Mouse (Mus musculus) G1E (cell line): ENCODE measurements around the gene Slc35b2. TPM values are rescaled to one million over a fixed set of nuclear protein-coding genes. Genes with fewer than 3 reads are reported as not detected.

ENCODE experiments used
- ATAC-seq: 2 replicates; pipeline ENCODE4 v1.8.0; 2016; ENCODE audit warnings: mild to moderate bottlenecking; ENCODE audit not compliant: insufficient number of reproducible peaks, poor library complexity, low FRiP score, severe bottlenecking; ENCODE audit errors: extremely low read depth
- DNase-seq: peaks from one replicate; pipeline ENCODE4 v3.0.0; 2012; ENCODE audit warnings: low spot score
- H3K27me3 ChIP-seq: 2 replicates; pipeline ENCODE4 v1.6.1; 2012; ENCODE audit warnings: mild to moderate bottlenecking, low read length, inconsistent platforms; ENCODE audit not compliant: insufficient read depth
- H3K36me3 ChIP-seq: replicated peaks from 2 replicates; pipeline ENCODE3; 2012; ENCODE audit warnings: mild to moderate bottlenecking, inconsistent platforms
- H3K4me1 ChIP-seq: 2 replicates; pipeline ENCODE4 v1.6.1; 2012; ENCODE audit warnings: low read depth, low read length, inconsistent platforms, mixed read lengths; ENCODE audit not compliant: insufficient read depth
- H3K4me3 ChIP-seq: 2 replicates; pipeline ENCODE4 v1.5.1; 2012; ENCODE audit warnings: low read depth, mild to moderate bottlenecking, inconsistent platforms, low read length, moderate library complexity, mixed read lengths
- H3K9me3 ChIP-seq: replicated peaks from 2 replicates; pipeline ENCODE4 v1.6.1; 2012; ENCODE audit warnings: inconsistent platforms
- CTCF ChIP-seq: IDR thresholded peaks from 2 replicates; pipeline ENCODE4 v1.5.1; 2012; ENCODE audit warnings: low read depth, low read length, inconsistent platforms, mixed read lengths
- GATA1 ChIP-seq: IDR thresholded peaks from 2 replicates; pipeline ENCODE4 v1.6.1; 2012; ENCODE audit warnings: borderline replicate concordance, low read length, inconsistent platforms, mixed read lengths
- GATA2 ChIP-seq: IDR thresholded peaks from 2 replicates; pipeline ENCODE4 v1.6.1; 2012; ENCODE audit warnings: low read depth, low read length, inconsistent platforms, borderline replicate concordance
- POLR2AphosphoS5 ChIP-seq: IDR thresholded peaks from 2 replicates; pipeline ENCODE4 v1.6.1; 2012; ENCODE audit warnings: low read depth, low read length, inconsistent platforms; ENCODE audit not compliant: insufficient replicate concordance
- TAL1 ChIP-seq: conservative IDR thresholded peaks from 2 replicates; pipeline ENCODE4 v1.6.1; 2012; ENCODE audit warnings: low read depth, low read length, inconsistent platforms, mixed read lengths
- polyA plus RNA-seq: library from polyadenylated mRNA; stranded (reverse); fragments of >175 nt; gene quantifications from 2 replicates; pipeline ENCODE4 v1.2.3, GENCODE M21; 2012
- total RNA-seq, 2 experiments: library from RNA; stranded (forward) in 1 of 2; stranded (reverse) in 1 of 2; fragments of 200-1000 nt in 1 of 2; fragments of >200 nt in 1 of 2; fragmentation: Nextera tagmentation in 1 of 2; gene quantifications; 2 replicates each; pipeline ENCODE4 v1.2.3; 2014 to 2017

Gene Slc35b2
- total and polyA plus RNA-seq, 3 experiments = 24.9 to 77.1 (median 46.5) TPM

DNA sequence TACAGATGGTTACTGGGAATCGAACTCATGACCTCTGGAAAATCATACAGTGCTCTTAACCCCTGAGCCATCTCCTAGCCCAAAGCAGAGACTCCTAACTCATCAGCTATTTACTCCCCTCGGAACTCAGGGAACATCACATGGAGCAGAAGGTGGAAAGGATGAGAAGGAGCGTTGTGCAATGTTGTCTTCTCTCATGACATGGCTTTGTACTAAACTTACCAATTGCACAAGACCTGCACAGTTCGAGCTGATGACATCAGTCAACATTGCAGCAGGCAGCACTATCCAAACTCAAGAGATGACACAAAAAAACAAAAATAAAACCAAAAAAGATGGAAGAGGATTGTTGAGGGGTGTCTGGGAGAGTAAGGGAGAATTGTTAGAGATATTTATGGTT lies 44.7 kb downstream of the Slc35b2 start:
- no peak for TF ChIP-seq GATA2
- no peak for TF ChIP-seq TAL1
- no peak for TF ChIP-seq CTCF
- no peak for TF ChIP-seq POLR2AphosphoS5
- TF ChIP-seq GATA1 = no peak
- H3K4me3 ChIP-seq = no peak overlapping the region
- ATAC-seq = no peak

DNA sequence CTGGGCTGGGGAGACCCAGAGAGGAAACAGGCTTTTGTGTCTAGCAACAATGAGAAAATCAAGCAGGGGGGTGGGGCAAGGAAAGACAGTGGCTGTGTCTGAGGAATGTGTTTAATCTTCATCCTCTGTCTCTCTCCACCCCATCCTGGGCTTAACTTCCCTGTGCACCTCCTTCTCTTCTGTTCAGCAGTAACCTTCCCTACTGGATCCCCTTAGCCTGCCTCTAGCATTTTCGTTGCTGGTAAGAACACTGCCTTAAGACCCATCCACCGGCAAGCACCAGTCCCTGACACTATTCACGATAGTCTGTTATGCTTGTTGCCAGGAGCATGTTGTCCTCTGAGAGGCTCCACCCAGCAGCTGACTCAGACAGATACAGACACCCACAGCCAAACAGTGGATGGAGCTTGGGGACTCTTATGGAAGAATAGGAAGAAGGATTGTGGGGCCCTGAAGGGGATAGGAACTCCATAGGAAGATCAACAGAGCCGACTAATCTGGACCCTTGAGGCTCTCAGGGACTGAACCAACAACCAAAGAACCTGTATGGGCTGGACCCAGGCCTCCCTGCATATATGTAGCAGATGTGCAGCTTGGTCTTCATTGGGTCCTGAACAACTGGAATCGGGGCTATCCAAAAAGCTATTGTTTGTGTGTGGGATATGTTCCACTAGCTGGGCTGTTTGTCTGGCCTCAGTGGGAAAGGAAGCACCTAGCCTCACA lies 46.6 kb downstream of the Slc35b2 start:
- no peak for ATAC-seq
- Histone ChIP-seq H3K4me1 (peaks cover 17% of the 10 kb centered on the region), H3K27me3 (peaks cover 5% of the 10 kb centered on the region; the same call in 1 of the 2 replicates), H3K36me3 (no peaks in the 10 kb centered on the region), H3K9me3 (no peaks in the 10 kb centered on the region; the same call in 1 of the 2 replicates), H3K4me3 (no peak overlapping the region)
- TF ChIP-seq GATA1 = no peak
- no peak for TF ChIP-seq TAL1
- no peak for TF ChIP-seq POLR2AphosphoS5
- TF ChIP-seq CTCF = no peak
- TF ChIP-seq GATA2 = no peak
- DNase-seq = no peak

More for the DNA sequence above, 44.7 kb downstream of the Slc35b2 start:
- Histone ChIP-seq H3K36me3 (no peaks in the 10 kb centered on the region), H3K9me3 (no peaks in the 10 kb centered on the region; the same call in 1 of the 2 replicates), H3K27me3 (peaks cover 9% of the 10 kb centered on the region; the same call in 1 of the 2 replicates), H3K4me1 (peaks cover 19% of the 10 kb centered on the region)
- DNase-seq = no peak

DNA sequence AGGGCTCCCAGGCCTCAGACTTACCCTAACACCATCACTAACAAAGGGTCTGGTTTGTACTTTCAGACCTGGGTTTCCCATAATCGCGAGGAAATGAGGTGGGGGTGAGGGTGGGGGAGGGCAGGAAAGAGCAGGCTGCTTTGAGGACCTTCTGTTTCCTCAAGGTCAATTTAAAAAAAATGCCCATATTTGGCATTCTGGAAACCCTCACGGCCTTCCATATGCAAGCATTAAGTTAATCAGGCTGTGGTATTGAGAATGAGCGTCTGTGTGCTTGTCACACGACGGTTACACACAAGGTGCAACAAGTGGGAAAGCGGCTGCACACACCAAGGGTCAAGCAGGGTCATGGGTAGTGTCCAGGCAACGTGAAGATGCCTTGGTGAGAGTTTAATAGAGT lies 48.3 kb downstream of the Slc35b2 start:
- TF ChIP-seq CTCF = no peak
- no peak for TF ChIP-seq GATA1
- TF ChIP-seq GATA2 = no peak
- no peak overlapping the region for H3K4me3 ChIP-seq
- no peaks in the 10 kb centered on the region; the same call in 1 of the 2 replicates for H3K9me3 ChIP-seq
- no peak for DNase-seq
- 0 out of 2 replicates have a peak, but pooled peaks cover 2% of the 10 kb centered on the region for H3K27me3 ChIP-seq
- H3K4me1 ChIP-seq = peaks cover 19% of the 10 kb centered on the region
- H3K36me3 ChIP-seq = no peaks in the 10 kb centered on the region
- no peak for ATAC-seq

DNA sequence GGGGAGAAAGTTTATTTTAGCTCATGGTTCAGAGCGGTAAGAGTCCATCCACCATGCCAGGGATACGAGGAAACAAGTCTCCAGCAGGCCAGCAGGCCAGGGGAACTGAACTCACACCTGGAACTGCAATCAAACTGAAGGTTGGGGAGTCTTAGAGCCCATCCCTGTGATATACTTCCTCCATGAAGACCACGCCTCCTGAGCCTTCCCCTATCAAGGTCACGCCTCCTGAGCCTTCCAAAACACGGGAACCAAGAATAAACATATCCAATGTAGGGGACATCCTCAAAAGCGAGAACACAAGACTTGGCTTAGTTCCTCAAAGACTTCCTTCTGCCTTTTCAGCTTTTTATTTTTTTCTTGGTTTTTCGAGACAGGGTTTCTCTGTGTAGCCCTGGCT lies 49.2 kb downstream of the Slc35b2 start:
- Histone ChIP-seq H3K4me3 (no peak overlapping the region), H3K36me3 (no peaks in the 10 kb centered on the region), H3K4me1 (peaks cover 23% of the 10 kb centered on the region), H3K9me3 (no peaks in the 10 kb centered on the region), H3K27me3 (0 out of 2 replicates have a peak, but pooled peaks cover 2% of the 10 kb centered on the region)
- ATAC-seq = no peak
- TF ChIP-seq TAL1 (no peak), POLR2AphosphoS5 (no peak), GATA2 (no peak), GATA1 (no peak), CTCF (no peak)
- no peak for DNase-seq

DNA sequence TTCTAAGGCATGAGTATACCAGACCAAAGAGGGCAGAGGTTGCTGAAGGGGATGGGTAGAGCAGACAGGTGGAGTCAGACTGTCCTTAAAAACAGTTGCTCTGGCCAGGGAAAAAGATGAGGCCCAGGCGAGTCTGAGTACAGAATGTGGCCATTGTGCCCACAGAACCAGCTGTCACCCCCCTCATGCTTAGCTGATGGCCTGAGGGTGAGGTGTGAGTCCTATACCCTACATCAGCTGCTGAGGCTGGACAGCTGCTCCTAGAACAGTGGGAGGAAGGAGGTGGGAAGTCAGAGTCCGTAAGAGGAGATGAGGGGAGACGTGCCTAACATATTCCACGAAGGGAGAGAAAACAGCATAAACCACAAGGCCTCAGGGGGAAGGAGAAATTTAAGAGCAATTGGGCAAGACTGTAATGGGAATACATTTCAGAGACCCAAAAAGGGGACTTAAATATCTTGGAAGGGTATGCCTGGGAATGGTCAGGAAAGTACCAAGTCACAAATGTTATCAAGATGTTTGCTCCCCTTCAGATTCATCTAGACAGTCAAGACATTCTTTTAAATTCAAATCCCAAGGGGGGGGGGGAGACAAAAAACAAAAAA lies 52.5 kb downstream of the Slc35b2 start:
- no peak for ATAC-seq
- Histone ChIP-seq H3K9me3 (no peaks in the 10 kb centered on the region), H3K4me1 (peaks cover 35% of the 10 kb centered on the region), H3K27me3 (0 out of 2 replicates have a peak, but pooled peaks cover 2% of the 10 kb centered on the region), H3K36me3 (no peaks in the 10 kb centered on the region), H3K4me3 (no peak overlapping the region)
- no peak for DNase-seq
- TF ChIP-seq TAL1 (no peak), GATA2 (no peak), GATA1 (no peak), POLR2AphosphoS5 (no peak), CTCF (no peak)

DNA sequence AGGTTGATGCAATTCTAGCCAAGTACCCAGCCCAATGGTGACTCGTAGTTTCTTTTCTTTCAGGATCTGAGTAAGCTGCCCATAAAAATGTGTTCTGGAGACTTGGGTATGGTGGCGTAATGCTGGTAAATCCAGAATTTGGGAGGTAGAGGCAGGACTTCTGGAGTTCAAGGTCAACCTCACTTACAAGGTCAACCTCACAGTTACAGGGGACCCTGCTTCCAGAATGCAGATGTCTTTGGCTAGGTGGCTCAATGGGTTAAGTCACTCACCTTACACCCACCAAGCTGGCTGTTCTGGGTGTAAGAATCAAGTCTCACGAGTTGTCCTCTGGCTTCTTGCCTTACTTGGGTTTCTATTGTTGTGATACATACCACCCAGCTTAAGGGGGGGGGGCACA lies 53.0 kb downstream of the Slc35b2 start:
- DNase-seq (no peak), ATAC-seq (no peak)
- peaks cover 40% of the 10 kb centered on the region for H3K4me1 ChIP-seq
- 0 out of 2 replicates have a peak, but pooled peaks cover 2% of the 10 kb centered on the region for H3K27me3 ChIP-seq
- no peaks in the 10 kb centered on the region for H3K9me3 ChIP-seq
- no peak for TF ChIP-seq GATA2
- H3K36me3 ChIP-seq = peaks cover 4% of the 10 kb centered on the region
- no peak overlapping the region for H3K4me3 ChIP-seq

Other genes with a start within 250 kb of the Slc35b2 start
- gene Cdc5l, start 130.1 kb upstream of the Slc35b2 start, total RNA-seq (2014; fragmentation: Nextera tagmentation) = 73.2 and 78.5 TPM in 2 replicates
- gene Cdc5l, start 130.1 kb upstream of the Slc35b2 start, total RNA-seq (2017) = 106 and 109 TPM in 2 replicates
- 6.5 and 7.5 TPM in 2 replicates for gene Cdc5l, start 130.1 kb upstream of the Slc35b2 start, polyA plus RNA-seq
- gene Spats1, start 88.5 kb upstream of the Slc35b2 start, total RNA-seq (2014; fragmentation: Nextera tagmentation) = not detected in 2 replicates
- 0.11 and 0.17 TPM in 2 replicates for gene Spats1, start 88.5 kb upstream of the Slc35b2 start, total RNA-seq (2017)
- gene Spats1, start 88.5 kb upstream of the Slc35b2 start, polyA plus RNA-seq = not detected in 2 replicates
- 6.8 and 17.1 TPM in 2 replicates for gene Aars2, start 57.0 kb upstream of the Slc35b2 start, total RNA-seq (2014; fragmentation: Nextera tagmentation)
- 7.8 and 8.7 TPM in 2 replicates for gene Aars2, start 57.0 kb upstream of the Slc35b2 start, total RNA-seq (2017)
- 34.7 and 43.0 TPM in 2 replicates for gene Aars2, start 57.0 kb upstream of the Slc35b2 start, polyA plus RNA-seq
- not detected in 2 replicates for gene Tcte1, start 40.4 kb upstream of the Slc35b2 start, total RNA-seq (2014; fragmentation: Nextera tagmentation)
- gene Tcte1, start 40.4 kb upstream of the Slc35b2 start, total RNA-seq (2017) = 0.12 TPM in 1 of 2 replicates, not detected in the other
- gene Tcte1, start 40.4 kb upstream of the Slc35b2 start, polyA plus RNA-seq = not detected in 2 replicates
- not detected in 2 replicates for gene Tmem151b, start 14.2 kb upstream of the Slc35b2 start, total RNA-seq (2014; fragmentation: Nextera tagmentation)
- under 0.01 TPM in 1 of 2 replicates, not detected in the other for gene Tmem151b, start 14.2 kb upstream of the Slc35b2 start, total RNA-seq (2017)
- gene Tmem151b, start 14.2 kb upstream of the Slc35b2 start, polyA plus RNA-seq = not detected in 2 replicates
- gene Nfkbie, start 8.2 kb upstream of the Slc35b2 start, total RNA-seq (2014; fragmentation: Nextera tagmentation) = 5.1 and 5.9 TPM in 2 replicates
- gene Nfkbie, start 8.2 kb upstream of the Slc35b2 start, total RNA-seq (2017) = 11.0 and 11.1 TPM in 2 replicates
- 8.6 and 9.2 TPM in 2 replicates for gene Nfkbie, start 8.2 kb upstream of the Slc35b2 start, polyA plus RNA-seq
- gene Hsp90ab1, start 9.4 kb downstream of the Slc35b2 start, total RNA-seq (2014; fragmentation: Nextera tagmentation) = 1,427 and 1,464 TPM in 2 replicates
- 1,152 and 1,547 TPM in 2 replicates for gene Hsp90ab1, start 9.4 kb downstream of the Slc35b2 start, total RNA-seq (2017)
- gene Hsp90ab1, start 9.4 kb downstream of the Slc35b2 start, polyA plus RNA-seq = 681 and 1,104 TPM in 2 replicates
- gene Slc29a1, start 35.7 kb downstream of the Slc35b2 start, total RNA-seq (2014; fragmentation: Nextera tagmentation) = 107 and 116 TPM in 2 replicates
- 93.5 and 118 TPM in 2 replicates for gene Slc29a1, start 35.7 kb downstream of the Slc35b2 start, total RNA-seq (2017)
- 143 and 207 TPM in 2 replicates for gene Slc29a1, start 35.7 kb downstream of the Slc35b2 start, polyA plus RNA-seq
- not detected in 2 replicates for gene Mymx, start 38.2 kb downstream of the Slc35b2 start, total RNA-seq (2014; fragmentation: Nextera tagmentation)
- not detected in 2 replicates for gene Mymx, start 38.2 kb downstream of the Slc35b2 start, total RNA-seq (2017)
- not detected in 2 replicates for gene Mymx, start 38.2 kb downstream of the Slc35b2 start, polyA plus RNA-seq
- gene Capn11, start 95.5 kb downstream of the Slc35b2 start, total RNA-seq (2014; fragmentation: Nextera tagmentation) = not detected in 2 replicates
- not detected in 2 replicates for gene Capn11, start 95.5 kb downstream of the Slc35b2 start, total RNA-seq (2017)
- gene Capn11, start 95.5 kb downstream of the Slc35b2 start, polyA plus RNA-seq = not detected in 2 replicates
- 36.2 and 36.8 TPM in 2 replicates for gene Mrpl14, start 122.4 kb downstream of the Slc35b2 start, total RNA-seq (2014; fragmentation: Nextera tagmentation)
- 17.3 and 29.6 TPM in 2 replicates for gene Mrpl14, start 122.4 kb downstream of the Slc35b2 start, total RNA-seq (2017)
- 237 and 310 TPM in 2 replicates for gene Mrpl14, start 122.4 kb downstream of the Slc35b2 start, polyA plus RNA-seq
- 22.6 and 25.0 TPM in 2 replicates for gene Tmem63b, start 123.0 kb downstream of the Slc35b2 start, total RNA-seq (2014; fragmentation: Nextera tagmentation)
- 8.7 and 9.9 TPM in 2 replicates for gene Tmem63b, start 123.0 kb downstream of the Slc35b2 start, total RNA-seq (2017)
- 18.6 and 21.6 TPM in 2 replicates for gene Tmem63b, start 123.0 kb downstream of the Slc35b2 start, polyA plus RNA-seq
- 11.8 TPM in 1 of 2 replicates, not detected in the other for gene 1600014C23Rik, start 170.0 kb downstream of the Slc35b2 start, total RNA-seq (2014; fragmentation: Nextera tagmentation)
- gene 1600014C23Rik, start 170.0 kb downstream of the Slc35b2 start, total RNA-seq (2017) = 3.6 and 4.4 TPM in 2 replicates
- gene 1600014C23Rik, start 170.0 kb downstream of the Slc35b2 start, polyA plus RNA-seq = 2.2 and 2.7 TPM in 2 replicates